Mouse (Mus musculus): Measurements from ENCODE around the gene Cyp2c38.
"Not testable (repeated sequence)": the region's sequence is repeated elsewhere in the genome, so short reads cannot be mapped to it uniquely, and the experiment has no call there.

The Cyp2c38 gene

DNA sequence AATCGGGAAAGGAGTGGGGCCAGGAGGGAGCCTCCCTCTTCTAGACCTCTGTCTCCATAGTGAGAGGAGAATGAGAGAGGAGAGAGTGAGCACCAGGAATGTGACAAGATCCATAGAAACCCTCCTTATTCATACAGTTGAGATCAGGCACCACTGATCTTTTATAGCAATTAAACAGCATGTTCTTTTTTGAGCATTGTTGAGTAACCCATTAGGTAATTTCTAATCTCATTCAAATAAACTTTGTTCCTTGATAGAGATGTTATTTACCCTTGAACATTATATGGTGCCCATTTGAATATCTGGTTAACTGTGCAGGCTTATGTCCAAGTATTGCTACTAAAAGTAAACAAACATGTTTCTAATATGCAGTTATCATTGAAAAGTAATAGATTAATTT lies at the start of gene Cyp2c38:
Cyp2c38 (minus strand) TSS at position 135 of the 400 bp plus-strand sequence.
- DNase-seq (ENCODE audit: low spot score): no peak

GRCm38 (mm10) chr19:39510534-39510933 lies 47.7 kb upstream of the Cyp2c38 start, which contains the start of gene Cyp2c39:
Cyp2c39 (plus strand) TSS chr19:39510862.
- no peak for DNase-seq (ENCODE audit: low spot score)

GRCm38 (mm10) chr19:39509533-39509932 lies 46.7 kb upstream of the Cyp2c38 start:
- no peak for DNase-seq (ENCODE audit: low spot score)

GRCm38 (mm10) chr19:39506341-39506740 lies 43.5 kb upstream of the Cyp2c38 start:
- no peak for DNase-seq (ENCODE audit: low spot score)

DNA sequence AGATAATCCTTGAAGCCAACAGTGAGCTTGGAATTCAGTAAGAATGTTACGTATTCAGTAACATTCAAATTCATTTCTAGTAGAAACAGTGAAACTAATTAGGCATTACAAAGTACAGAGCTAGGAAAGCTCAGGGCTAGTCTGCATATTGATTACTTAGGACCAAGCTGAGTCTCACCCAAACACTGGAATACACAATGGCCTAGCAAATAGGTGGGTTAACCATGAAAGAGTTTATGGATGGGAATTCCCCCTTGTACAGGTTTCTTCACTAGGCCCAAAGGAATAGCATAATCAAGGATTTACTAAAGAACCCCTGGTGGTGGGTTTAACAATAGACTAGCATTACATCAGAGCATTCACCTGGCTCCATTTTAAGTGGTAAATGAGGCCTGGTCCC lies 21.1 kb upstream of the Cyp2c38 start:
- not testable (repeated sequence) for DNase-seq (ENCODE audit: low spot score)

- no peak for DNase-seq (ENCODE audit: low spot score)
These were observed 1.0 kb upstream of the Cyp2c38 start for GRCm38 (mm10) chr19:39463923-39464322.

All from left cerebral cortex, adult 11 months (tissue).